19 mouse cellular contexts compared by ENCODE assay signal in genomic region chr2:71780016-71780415, GRCm38 (mm10). TPM values are rescaled to one million over a fixed set of nuclear protein-coding genes. Genes with fewer than 3 reads are reported as not detected.
A peak's percentile ranks its signal among the peaks of the same experiment; 100 is the strongest.
DNase-seq lines count a peak whose midpoint lies in the region; ATAC-seq and TF ChIP-seq lines count a peak whose summit lies in the region.
"Had no signal": no experiment of that assay in that cellular context is flagged by ENCODE, and none has a peak within 500 bp of the region (broad histone marks: within the 10 kb centered on the region; RNA-seq: fewer than 3 reads in every experiment).

No protein-coding gene starts in this region.

- H3K36me3 ChIP-seq in forebrain, embryonic 10.5 days (replicated peaks), result no peaks in the 10 kb centered on the region
- H3K36me3 ChIP-seq in forebrain, embryonic 12.5 days (replicated peaks), result no peaks in the 10 kb centered on the region
- no peaks in the 10 kb centered on the region for H3K36me3 ChIP-seq in heart, postnatal 0 days (replicated peaks; ENCODE audit: control insufficient read depth, insufficient read depth, low read length)
- H3K36me3 ChIP-seq in lung, embryonic 15.5 days, result no peaks in the 10 kb centered on the region
- H3K36me3 ChIP-seq: embryonic facial prominence, embryonic 13.5 days; limb, embryonic 13.5 days; liver, embryonic 13.5 days; midbrain, embryonic 10.5 days had no signal

- no peak overlapping the region for H3K4me2 ChIP-seq in forebrain, embryonic 12.5 days
- no peak overlapping the region for H3K4me2 ChIP-seq in heart, postnatal 0 days (ENCODE audit: low read depth, low read length)
- H3K4me2 ChIP-seq in lung, embryonic 15.5 days, result no peak overlapping the region
- H3K4me2 ChIP-seq: embryonic facial prominence, embryonic 13.5 days; limb, embryonic 13.5 days; liver, embryonic 13.5 days had no signal

- H3K9ac ChIP-seq in forebrain, embryonic 12.5 days, result no peak overlapping the region
- H3K9ac ChIP-seq in heart, postnatal 0 days (replicated peaks; ENCODE audit: low read depth, low read length), result no peak overlapping the region
- H3K9ac ChIP-seq in lung, embryonic 15.5 days, result no peak overlapping the region
- H3K9ac ChIP-seq: embryonic facial prominence, embryonic 13.5 days; limb, embryonic 13.5 days; liver, embryonic 13.5 days had no signal

- no peak for ATAC-seq in forebrain, embryonic 12.5 days (ENCODE audit: low FRiP score)
- no peak for ATAC-seq in heart, postnatal 0 days (ENCODE audit: insufficient read depth, low read depth)
- no peak for ATAC-seq in lung, embryonic 15.5 days (ENCODE audit: borderline replicate concordance, extremely low read depth, low FRiP score, low TSS enrichment)

- H3K4me3 ChIP-seq in forebrain, embryonic 10.5 days, result no peak overlapping the region
- no peak overlapping the region for H3K4me3 ChIP-seq in forebrain, embryonic 12.5 days (replicated peaks)
- H3K4me3 ChIP-seq in heart, postnatal 0 days (ENCODE audit: low read depth, low read length), result no peak overlapping the region
- H3K4me3 ChIP-seq in lung, embryonic 15.5 days, result no peak overlapping the region
- H3K4me3 ChIP-seq: embryonic facial prominence, embryonic 13.5 days; limb, embryonic 13.5 days; liver, embryonic 13.5 days; midbrain, embryonic 10.5 days had no signal

- H3K27me3 ChIP-seq in forebrain, embryonic 10.5 days (ENCODE audit: poor library complexity, severe bottlenecking), result peaks cover 9% of the 10 kb centered on the region
- no peaks in the 10 kb centered on the region for H3K27me3 ChIP-seq in forebrain, embryonic 12.5 days
- H3K27me3 ChIP-seq in heart, postnatal 0 days (ENCODE audit: control insufficient read depth, insufficient read depth, low read length), result no peaks in the 10 kb centered on the region
- 0 out of 2 replicates have a peak, but pooled peaks cover 4% of the 10 kb centered on the region for H3K27me3 ChIP-seq in lung, embryonic 15.5 days
- H3K27me3 ChIP-seq: CH12.LX; embryonic facial prominence, embryonic 13.5 days; limb, embryonic 13.5 days had no signal

- WGBS in forebrain, embryonic 10.5 days, result 70% methylated on average over 6 of the region's 6 CpGs
- WGBS in forebrain, embryonic 12.5 days, result 62% methylated on average over 6 of the region's 6 CpGs
- 58% methylated on average over 6 of the region's 6 CpGs for WGBS in heart, postnatal 0 days
- WGBS in lung, embryonic 15.5 days, result 57% methylated on average over 6 of the region's 6 CpGs

- TF ChIP-seq CTCF in heart, postnatal 0 days (IDR thresholded peaks at IDR 0.05; ENCODE audit: low read depth), result no peak

- DNase-seq in forebrain, embryonic 10.5 days (ENCODE audit: extremely low spot score, low spot score), result no peak
- no peak for DNase-seq in heart, postnatal 0 days (ENCODE audit: low spot score)
- DNase-seq in heart, adult 9 months (ENCODE audit: low spot score in 2 of 2), result no peak
- no peak for DNase-seq in lung, postnatal 25 days (ENCODE audit: low spot score)
- DNase-seq in mesoderm, embryonic 11.5 days (ENCODE audit: low read depth, low spot score), result peak; percentile 25
- DNase-seq in left cerebral cortex, adult 18-20 months (ENCODE audit: low spot score in 2 of 2), result no peak
- DNase-seq: adrenal gland, postnatal 36 days; cerebellum, adult 18-20 months; cerebellum, postnatal 36 days; heart, adult 18-20 months; kidney, postnatal 10 days; liver, embryonic 13.5 days; thymus, postnatal 36 days had no signal

- H3K27ac ChIP-seq in forebrain, embryonic 10.5 days, result peak overlapping the region; percentile 54
- H3K27ac ChIP-seq in forebrain, embryonic 12.5 days, result no peak overlapping the region
- H3K27ac ChIP-seq in heart, postnatal 0 days (ENCODE audit: low read depth), result peak overlapping the region; percentile 34; the same call in 1 of the 2 replicates
- H3K27ac ChIP-seq in lung, embryonic 15.5 days, result peak overlapping the region; percentile 29
- H3K27ac ChIP-seq: limb, embryonic 13.5 days; liver, embryonic 13.5 days; midbrain, embryonic 10.5 days had no signal

- H3K4me1 ChIP-seq in forebrain, embryonic 10.5 days, result peaks cover 20% of the 10 kb centered on the region
- H3K4me1 ChIP-seq in forebrain, embryonic 12.5 days, result peaks cover 15% of the 10 kb centered on the region
- 0 out of 2 replicates have a peak, but pooled peaks cover 6% of the 10 kb centered on the region for H3K4me1 ChIP-seq in heart, postnatal 0 days (ENCODE audit: control insufficient read depth, insufficient read depth)
- peaks cover 22% of the 10 kb centered on the region for H3K4me1 ChIP-seq in lung, embryonic 15.5 days
- H3K4me1 ChIP-seq: limb, embryonic 13.5 days; liver, embryonic 13.5 days had no signal

- TF ChIP-seq EP300 in heart, postnatal 0 days (IDR thresholded peaks at IDR 0.05; ENCODE audit: low read depth), result no peak

- no peaks in the 10 kb centered on the region for H3K9me3 ChIP-seq in forebrain, embryonic 10.5 days
- H3K9me3 ChIP-seq in forebrain, embryonic 12.5 days, result no peaks in the 10 kb centered on the region
- H3K9me3 ChIP-seq in heart, postnatal 0 days (replicated peaks; ENCODE audit: control insufficient read depth, low read length), result no peaks in the 10 kb centered on the region
- H3K9me3 ChIP-seq in lung, embryonic 15.5 days, result no peaks in the 10 kb centered on the region
- H3K9me3 ChIP-seq: embryonic facial prominence, embryonic 13.5 days; limb, embryonic 13.5 days; liver, embryonic 13.5 days; midbrain, embryonic 10.5 days had no signal

RNA-seq across cellular contexts. Expression of gene Itga6, which starts 34.6 kb away (rescaled TPM):
- 45.7 and 47.9 TPM in 2 replicates for polyA plus RNA-seq in forebrain, embryonic 10.5 days (2016; fragmentation: Nextera tagmentation; extraction: Ambion mirVana)
- polyA plus RNA-seq in forebrain, embryonic 12.5 days (2016; fragmentation: Nextera tagmentation; extraction: Ambion mirVana), result 47.1 and 48.3 TPM in 2 replicates
- total RNA-seq in heart, postnatal 0 days (2014; rRNA removed; ENCODE audit: low replicate concordance), result 69.2 and 101 TPM in 2 replicates
- 29.6 and 33.8 TPM in 2 replicates for polyA plus RNA-seq in heart, postnatal 0 days (2015; fragmentation: Nextera tagmentation; extraction: Ambion mirVana)
- 77.1 and 81.4 TPM in 2 replicates for polyA plus RNA-seq in lung, embryonic 15.5 days (2015; fragmentation: Nextera tagmentation; extraction: Ambion mirVana)
- total RNA-seq in left cerebral cortex, adult 18-20 months (2021), result 10 to 100 TPM; 24.9 to 25.2 TPM
